Mouse (Mus musculus): ENCODE measurements around the gene Usp37. TPM values are rescaled to one million over a fixed set of nuclear protein-coding genes. Genes with fewer than 3 reads are reported as not detected.

The Usp37 gene
- polyA plus RNA-seq (2012; rRNA removed): 4.1 and 4.3 TPM in 2 replicates

GRCm38 (mm10) chr1:74544184-74544583 is at the start of gene Usp37:
Gene Usp37, minus strand, starts transcription at chr1:74544284.
- no peaks in the 10 kb centered on the region for H3K27me3 ChIP-seq (replicated peaks; ENCODE audit: control insufficient read depth, insufficient read depth, low read length)
- H3K36me3 ChIP-seq (ENCODE audit: control insufficient read depth, insufficient read depth, low read length): no peaks in the 10 kb centered on the region
- H3K27ac ChIP-seq (ENCODE audit: insufficient read depth, low read depth, low read length): no peak within 1 kb of the TSS
- WGBS: 74% methylated on average over 4 of the region's 4 CpGs
- H3K4me1 ChIP-seq (ENCODE audit: control insufficient read depth, insufficient read depth, low read length): no peaks in the 10 kb centered on the region
- no peak for DNase-seq
- no peak within 1 kb of the TSS for H3K4me3 ChIP-seq (ENCODE audit: insufficient read depth, low read depth, low read length)
- TF ChIP-seq CTCF (conservative IDR thresholded peaks at IDR 0.05; ENCODE audit: insufficient read depth, insufficient read length, low read depth, low read length) (no peak), POLR2A (IDR thresholded peaks at IDR 0.05; ENCODE audit: low read depth, low read length) (no peak)

DNA sequence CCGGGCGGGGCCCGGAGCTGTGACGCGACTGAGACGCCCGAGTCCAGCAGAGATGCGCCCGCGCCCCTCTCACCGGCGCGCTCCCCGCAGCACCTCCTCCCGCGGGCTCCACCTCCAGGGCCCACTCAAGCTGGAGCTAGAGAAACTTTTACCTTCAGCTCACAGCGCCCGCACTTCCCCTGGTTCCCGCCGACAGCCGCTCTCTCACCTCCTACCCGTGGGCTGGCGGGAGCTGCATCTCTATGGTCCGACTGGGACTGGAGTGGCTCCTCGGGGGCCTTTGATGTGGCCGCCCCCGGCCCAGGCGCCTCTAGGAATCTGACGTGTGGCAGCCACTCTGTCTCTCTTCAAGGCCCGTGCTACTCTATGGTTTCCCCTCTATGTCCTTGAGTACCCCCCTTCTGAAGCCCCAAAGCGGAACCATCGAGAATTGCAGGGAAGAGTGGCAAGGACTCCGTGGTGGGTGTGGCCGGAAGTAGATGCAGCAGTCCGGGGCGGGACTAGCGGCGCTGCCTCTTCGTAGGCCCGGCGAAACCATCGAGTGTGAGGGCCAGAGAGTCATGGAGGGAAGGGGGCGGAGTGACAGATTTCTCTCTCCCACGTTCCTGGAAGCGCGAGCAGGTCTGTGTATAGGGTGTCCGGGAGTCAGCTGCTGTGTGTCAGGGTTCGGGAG is 43.8 kb upstream of the Usp37 start, which contains the start of the genes Zfp142 and Bcs1l:
Zfp142 (minus strand) TSS at position 474 of the 673 bp plus-strand sequence.
Bcs1l (plus strand) TSS at position 517 of the 673 bp plus-strand sequence.
- H3K27ac ChIP-seq (ENCODE audit: insufficient read depth, low read depth, low read length): peak within 1 kb of the TSS; percentile 42
- TF ChIP-seq POLR2A (IDR thresholded peaks at IDR 0.05; ENCODE audit: low read depth, low read length) (no peak), CTCF (conservative IDR thresholded peaks at IDR 0.05; ENCODE audit: insufficient read depth, insufficient read length, low read depth, low read length) (no peak)
- DNase-seq: peak; percentile 99
- H3K4me3 ChIP-seq (ENCODE audit: insufficient read depth, low read depth, low read length): peak within 1 kb of the TSS; percentile 91
- H3K36me3 ChIP-seq (ENCODE audit: control insufficient read depth, insufficient read depth, low read length): no peaks in the 10 kb centered on the region
- 1% methylated on average over 48 of the region's 48 CpGs for WGBS
- peaks cover 6% of the 10 kb centered on the region; the same call in 1 of the 2 replicates for H3K4me1 ChIP-seq (ENCODE audit: control insufficient read depth, insufficient read depth, low read length)
- H3K27me3 ChIP-seq (replicated peaks; ENCODE audit: control insufficient read depth, insufficient read depth, low read length): no peaks in the 10 kb centered on the region

DNA sequence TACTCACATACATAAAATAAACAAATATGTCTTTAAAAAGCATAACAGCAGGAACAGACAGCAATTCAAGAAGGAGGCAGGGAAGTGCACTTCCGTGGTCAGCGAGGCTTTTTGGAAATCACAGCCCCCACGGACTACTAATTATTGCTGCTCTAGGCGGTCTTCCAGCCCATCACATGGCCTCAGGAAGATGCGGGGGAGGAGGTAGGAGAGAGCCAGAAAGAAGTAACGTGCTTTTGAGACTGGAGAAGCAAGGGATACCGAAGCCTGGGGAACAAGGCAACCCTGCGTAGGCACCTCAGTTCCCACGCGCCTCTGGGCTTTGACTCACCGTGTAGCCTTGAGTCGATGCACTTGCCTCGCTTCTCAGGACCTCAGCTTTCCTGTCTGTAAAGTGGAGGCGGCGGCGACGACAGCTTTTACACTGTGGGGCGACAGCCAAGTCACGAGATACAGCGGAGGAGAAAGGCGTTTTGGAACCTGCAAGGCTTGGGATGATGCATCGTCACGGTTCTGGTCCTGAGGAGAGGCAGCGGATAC is 43.2 kb upstream of the Usp37 start:
- Histone ChIP-seq H3K27ac (ENCODE audit: insufficient read depth, low read depth, low read length) (peak overlapping the region; percentile 42), H3K27me3 (replicated peaks; ENCODE audit: control insufficient read depth, insufficient read depth, low read length) (no peaks in the 10 kb centered on the region), H3K4me3 (ENCODE audit: insufficient read depth, low read depth, low read length) (peak overlapping the region; percentile 60), H3K36me3 (ENCODE audit: control insufficient read depth, insufficient read depth, low read length) (no peaks in the 10 kb centered on the region; the same call in 1 of the 2 replicates), H3K4me1 (ENCODE audit: control insufficient read depth, insufficient read depth, low read length) (peaks cover 6% of the 10 kb centered on the region; the same call in 1 of the 2 replicates)
- under 1% methylated on average over 24 of the region's 24 CpGs for WGBS
- no peak for DNase-seq
- TF ChIP-seq CTCF (conservative IDR thresholded peaks at IDR 0.05; ENCODE audit: insufficient read depth, insufficient read length, low read depth, low read length) (no peak), POLR2A (IDR thresholded peaks at IDR 0.05; ENCODE audit: low read depth, low read length) (no peak)

DNA sequence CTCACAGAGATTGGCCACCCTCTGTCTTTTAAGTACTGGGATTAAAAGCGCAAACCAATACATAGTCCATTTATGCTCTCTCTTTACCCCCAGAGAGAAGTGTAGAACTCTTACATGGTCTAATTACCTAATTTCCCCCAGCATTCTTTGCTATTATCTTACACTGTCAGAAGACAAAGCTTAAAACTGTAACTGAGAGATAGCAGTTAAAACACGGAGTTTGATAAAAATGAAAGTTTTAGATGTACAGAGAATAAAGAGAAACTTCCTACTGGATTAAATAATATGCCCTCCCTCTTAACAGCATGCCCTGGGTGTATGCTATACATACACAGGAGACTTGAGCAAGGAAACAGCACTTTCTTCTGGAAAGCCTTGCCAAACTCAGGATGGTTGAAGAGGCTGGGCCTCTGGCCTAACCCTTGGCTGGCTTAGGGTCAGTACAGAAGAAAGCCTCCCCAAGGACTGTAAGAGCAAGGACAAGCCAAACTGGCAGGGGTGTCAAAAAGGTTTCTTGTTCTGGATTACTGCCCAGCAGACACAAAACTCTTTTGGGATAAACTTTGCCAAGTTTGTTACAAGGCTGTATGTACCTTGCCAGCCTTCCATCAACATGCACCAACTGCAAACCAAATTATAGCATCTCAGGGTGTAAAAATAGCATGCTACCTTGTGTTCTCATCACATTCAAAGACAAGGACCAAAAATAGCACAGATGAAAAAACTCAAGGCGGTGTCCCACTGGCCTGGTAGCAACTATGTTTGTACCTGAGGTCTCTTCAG is 40.7 kb upstream of the Usp37 start:
- no peak for DNase-seq
- WGBS: 92% methylated on average over 3 of the region's 3 CpGs
- Histone ChIP-seq H3K27ac (ENCODE audit: insufficient read depth, low read depth, low read length) (no peak overlapping the region), H3K36me3 (ENCODE audit: control insufficient read depth, insufficient read depth, low read length) (no peaks in the 10 kb centered on the region; the same call in 1 of the 2 replicates), H3K27me3 (replicated peaks; ENCODE audit: control insufficient read depth, insufficient read depth, low read length) (no peaks in the 10 kb centered on the region), H3K4me1 (ENCODE audit: control insufficient read depth, insufficient read depth, low read length) (peaks cover 6% of the 10 kb centered on the region; the same call in 1 of the 2 replicates), H3K4me3 (ENCODE audit: insufficient read depth, low read depth, low read length) (no peak overlapping the region)
- no peak for TF ChIP-seq POLR2A (IDR thresholded peaks at IDR 0.05; ENCODE audit: low read depth, low read length)

DNA sequence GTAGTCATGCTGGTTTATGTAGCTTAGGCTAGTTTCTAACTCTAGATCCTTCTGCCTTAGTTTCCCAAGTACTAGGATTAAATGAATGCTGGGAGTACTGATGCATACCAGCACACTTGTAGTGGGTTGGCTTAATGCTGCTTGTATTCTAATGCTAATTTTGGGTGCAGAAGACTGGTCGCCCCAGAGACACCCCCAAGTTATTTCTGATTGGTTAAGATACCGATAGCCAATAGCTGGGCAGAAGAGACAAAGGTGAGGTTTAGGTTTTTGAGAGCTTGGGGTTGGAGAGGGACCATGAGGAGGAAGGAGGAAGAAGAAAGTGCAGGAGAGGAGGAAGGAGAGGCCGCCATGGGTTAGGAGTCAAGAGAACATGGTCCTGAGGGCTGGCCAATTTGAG is 38.5 kb upstream of the Usp37 start:
- 89% methylated on average over 3 of the region's 3 CpGs for WGBS
- Histone ChIP-seq H3K27me3 (replicated peaks; ENCODE audit: control insufficient read depth, insufficient read depth, low read length) (no peaks in the 10 kb centered on the region), H3K36me3 (ENCODE audit: control insufficient read depth, insufficient read depth, low read length) (peaks cover 1% of the 10 kb centered on the region; the same call in 1 of the 2 replicates), H3K4me3 (ENCODE audit: insufficient read depth, low read depth, low read length) (no peak overlapping the region), H3K27ac (ENCODE audit: insufficient read depth, low read depth, low read length) (no peak overlapping the region), H3K4me1 (ENCODE audit: control insufficient read depth, insufficient read depth, low read length) (peaks cover 4% of the 10 kb centered on the region; the same call in 1 of the 2 replicates)
- TF ChIP-seq POLR2A (IDR thresholded peaks at IDR 0.05; ENCODE audit: low read depth, low read length) (no peak), CTCF (conservative IDR thresholded peaks at IDR 0.05; ENCODE audit: insufficient read depth, insufficient read length, low read depth, low read length) (no peak)
- DNase-seq: no peak

DNA sequence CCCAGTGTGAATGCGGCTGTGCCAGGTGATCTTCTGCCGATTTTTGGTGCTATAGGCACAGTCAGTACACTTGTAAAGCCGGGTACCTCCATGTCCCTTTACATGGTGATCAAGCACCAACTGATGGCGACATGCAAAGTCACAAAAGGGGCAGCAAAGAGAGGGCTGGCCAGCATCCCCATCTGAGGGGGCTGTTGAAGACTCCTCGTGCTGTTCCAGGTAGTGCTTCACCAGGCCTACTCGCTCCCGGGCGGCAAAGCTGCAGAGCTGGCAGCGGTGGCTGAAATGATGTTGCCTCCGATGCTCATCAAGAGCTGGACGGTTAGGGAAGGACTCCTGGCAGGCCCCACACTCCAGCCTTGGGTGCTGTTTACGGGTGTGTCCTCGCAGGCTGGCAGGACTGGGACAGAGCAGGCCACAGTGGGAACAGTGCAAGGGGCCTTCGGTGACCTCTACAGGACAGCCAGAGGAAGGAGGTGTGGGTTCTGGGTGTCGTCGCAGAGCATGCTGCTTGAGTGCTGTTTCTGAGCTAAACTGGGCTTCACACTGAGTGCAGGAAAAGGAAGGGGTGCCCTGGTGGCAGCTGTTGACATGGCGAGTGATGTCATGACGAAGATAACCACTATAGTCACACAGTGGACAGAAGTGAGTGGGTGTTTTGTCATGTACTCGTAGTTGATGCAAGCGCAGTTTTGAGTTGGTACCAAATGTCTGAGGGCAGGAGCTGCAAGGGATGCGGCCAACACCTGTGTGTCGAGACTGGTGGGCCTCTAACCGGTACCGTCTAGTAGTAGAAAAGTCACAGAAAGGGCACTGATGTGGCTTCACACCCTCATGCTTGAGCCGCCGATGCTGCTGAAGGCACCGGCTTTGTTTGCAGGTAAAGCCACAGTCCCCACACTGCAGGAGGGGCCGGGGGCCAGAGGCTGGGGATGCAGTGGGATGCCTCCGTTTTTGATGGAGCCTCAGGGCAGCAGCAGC is 25.9 kb upstream of the Usp37 start:
- no peaks in the 10 kb centered on the region for H3K4me1 ChIP-seq (ENCODE audit: control insufficient read depth, insufficient read depth, low read length)
- H3K4me3 ChIP-seq (ENCODE audit: insufficient read depth, low read depth, low read length): no peak overlapping the region
- DNase-seq: no peak
- no peak for TF ChIP-seq CTCF (conservative IDR thresholded peaks at IDR 0.05; ENCODE audit: insufficient read depth, insufficient read length, low read depth, low read length)
- no peak for TF ChIP-seq POLR2A (IDR thresholded peaks at IDR 0.05; ENCODE audit: low read depth, low read length)
- H3K27ac ChIP-seq (ENCODE audit: insufficient read depth, low read depth, low read length): no peak overlapping the region
- H3K27me3 ChIP-seq (replicated peaks; ENCODE audit: control insufficient read depth, insufficient read depth, low read length): no peaks in the 10 kb centered on the region
- 91% methylated on average over 29 of the region's 29 CpGs for WGBS
- peaks cover 5% of the 10 kb centered on the region for H3K36me3 ChIP-seq (ENCODE audit: control insufficient read depth, insufficient read depth, low read length)
